Mouse (Mus musculus) heart, embryonic 11.5 days (tissue): ENCODE measurements around the gene Ccnt2. TPM values are rescaled to one million over a fixed set of nuclear protein-coding genes. Genes with fewer than 3 reads are reported as not detected.
A peak's percentile ranks its signal among the peaks of the same experiment; 100 is the strongest.
"Not testable (repeated sequence)": the region's sequence is repeated elsewhere in the genome, so short reads cannot be mapped to it uniquely, and the experiment has no call there.

Source experiments
- ATAC-seq: fragments of 200-750 bp; cut with Nextera tagmentation; replicated peaks from 2 replicates; pipeline ENCODE4 v1.8.0; 2017; ENCODE audit warnings: moderate library complexity; ENCODE audit not compliant: insufficient number of reproducible peaks, low FRiP score, low TSS enrichment
- H3K27ac ChIP-seq: fragments of 300-500 bp; sonication (generic); 2 replicates; pipeline ENCODE4 v1.5.1; 2014; ENCODE audit warnings: mild to moderate bottlenecking, low read depth, low read length
- H3K27me3 ChIP-seq: fragments of 300-500 bp; sonication (generic); 2 replicates; pipeline ENCODE4 v1.6.1; 2014; ENCODE audit warnings: mild to moderate bottlenecking, low read length, mixed read lengths; ENCODE audit not compliant: control insufficient read depth, insufficient read depth
- H3K36me3 ChIP-seq: fragments of 300-500 bp; sonication (generic); 2 replicates; pipeline ENCODE4 v1.6.1; 2014; ENCODE audit warnings: mild to moderate bottlenecking, low read length, moderate library complexity, mixed read lengths; ENCODE audit not compliant: control insufficient read depth, insufficient read depth
- H3K4me1 ChIP-seq: fragments of 300-500 bp; sonication (generic); 2 replicates; pipeline ENCODE4 v1.6.1; 2014; ENCODE audit warnings: low read length; ENCODE audit not compliant: control insufficient read depth, insufficient read depth
- H3K4me2 ChIP-seq: fragments of 300-500 bp; sonication (generic); 2 replicates; pipeline ENCODE4 v1.6.1; 2014; ENCODE audit warnings: mild to moderate bottlenecking, moderate library complexity
- H3K4me3 ChIP-seq: fragments of 300-500 bp; sonication (generic); 2 replicates; pipeline ENCODE4 v1.5.1; 2014; ENCODE audit warnings: low read depth, low read length
- H3K9ac ChIP-seq: fragments of 300-500 bp; sonication (generic); 2 replicates; pipeline ENCODE4 v1.6.1; 2014; ENCODE audit warnings: mild to moderate bottlenecking, low read depth, low read length, moderate library complexity
- H3K9me3 ChIP-seq: fragments of 300-500 bp; sonication (generic); replicated peaks from 2 replicates; pipeline ENCODE4 v1.6.1; 2016; ENCODE audit warnings: low read length; ENCODE audit not compliant: control insufficient read depth
- WGBS: fragments of 180-500 bp; shearing (Covaris S2); extraction: QIAGEN DNeasy Blood & Tissue Kit; methylation state at CpG from one replicate; pipeline ENCODE4 v1.1.7; 2014; ENCODE audit not compliant: insufficient replicate concordance; 5-methylcytosine and 5-hydroxymethylcytosine counted together
- polyA plus RNA-seq: library from polyadenylated mRNA; unstranded; fragments of >200 nt; fragmentation: Nextera tagmentation; extraction: Ambion mirVana; gene quantifications from 2 replicates; pipeline ENCODE4 v1.2.1, GENCODE M21; 2014

The Ccnt2 gene
- polyA plus RNA-seq, 1 experiment from 2014 or later = 73.2 TPM

- peak overlapping the region; percentile 73 for H3K27ac ChIP-seq
- no peaks in the 10 kb centered on the region for H3K27me3 ChIP-seq
- peaks cover 8% of the 10 kb centered on the region for H3K4me1 ChIP-seq
- H3K36me3 ChIP-seq = no peaks in the 10 kb centered on the region
- no peak overlapping the region; the same call in 1 of the 2 replicates for H3K4me2 ChIP-seq
- H3K9ac ChIP-seq = 0 out of 2 replicates have a peak overlapping the region, but pooled peaks have one; percentile 2
- 43% methylated on average over 5 of the region's 5 CpGs for WGBS
- no peaks in the 10 kb centered on the region for H3K9me3 ChIP-seq
- peak; percentile 93 for ATAC-seq
- H3K4me3 ChIP-seq = no peak overlapping the region
Measured at GRCm38 (mm10) chr1:127756331-127757163, 17.4 kb upstream of the Ccnt2 start.

- H3K4me1 ChIP-seq, H3K27me3 ChIP-seq, H3K4me3 ChIP-seq, ATAC-seq, H3K36me3 ChIP-seq, H3K4me2 ChIP-seq, H3K9ac ChIP-seq, H3K9me3 ChIP-seq: not testable (repeated sequence)
- H3K27ac ChIP-seq = peak overlapping the region; percentile 73
- 82% methylated on average over 3 of the region's 3 CpGs for WGBS
Measured at GRCm38 (mm10) chr1:127757164-127757545, 16.8 kb upstream of the Ccnt2 start.

DNA sequence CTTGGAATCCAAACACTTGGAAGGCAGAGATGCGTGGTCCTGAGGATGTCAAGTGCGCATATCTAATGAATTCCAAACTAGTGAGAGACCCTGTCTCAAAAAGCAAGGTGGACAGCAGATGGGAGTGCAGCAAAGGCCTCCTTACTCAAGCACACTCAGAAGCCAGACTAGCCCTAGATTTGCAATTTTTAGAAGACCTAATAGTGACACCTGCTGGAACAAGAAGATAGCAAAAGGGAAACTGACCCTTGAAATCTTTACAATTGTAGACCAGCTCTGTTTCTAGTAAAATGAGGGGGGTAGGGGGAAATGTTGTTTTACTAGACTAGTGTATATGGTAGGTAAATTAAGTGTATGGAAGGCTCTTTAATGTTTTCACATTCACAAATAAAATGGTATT lies 8.5 kb upstream of the Ccnt2 start:
- Histone ChIP-seq H3K9ac (no peak overlapping the region), H3K4me1 (no peaks in the 10 kb centered on the region), H3K9me3 (no peaks in the 10 kb centered on the region), H3K4me2 (no peak overlapping the region), H3K27ac (no peak overlapping the region), H3K36me3 (no peaks in the 10 kb centered on the region), H3K4me3 (no peak overlapping the region), H3K27me3 (no peaks in the 10 kb centered on the region)
- 43% methylated on average over 2 of the region's 2 CpGs for WGBS
- ATAC-seq = no peak

DNA sequence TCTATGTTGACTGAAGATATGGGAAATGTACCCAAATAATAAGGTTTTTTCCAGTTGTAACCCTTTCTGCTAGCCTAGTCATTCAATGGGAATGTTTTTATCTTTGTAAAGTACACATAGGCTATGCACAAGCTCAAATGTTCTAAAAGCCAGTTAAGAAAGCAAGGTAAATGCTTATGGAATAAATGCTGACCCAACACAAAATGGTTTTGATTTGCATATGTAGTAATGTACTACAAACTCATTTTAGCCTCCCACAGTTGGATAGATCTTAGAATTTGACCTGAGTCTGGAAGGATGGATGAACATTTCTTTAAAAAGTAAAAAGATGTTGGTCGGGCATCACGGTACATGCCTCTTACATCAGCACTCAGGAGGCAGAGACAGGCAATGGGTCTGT lies 7.2 kb upstream of the Ccnt2 start:
- no peak for ATAC-seq
- Histone ChIP-seq H3K4me2 (no peak overlapping the region), H3K4me1 (no peaks in the 10 kb centered on the region), H3K9ac (no peak overlapping the region), H3K27ac (no peak overlapping the region), H3K27me3 (no peaks in the 10 kb centered on the region), H3K36me3 (no peaks in the 10 kb centered on the region), H3K9me3 (no peaks in the 10 kb centered on the region), H3K4me3 (no peak overlapping the region)
- 83% methylated on average over 2 of the region's 2 CpGs for WGBS

GRCm38 (mm10) chr1:127773198-127773802 lies 664 bp upstream of the Ccnt2 start:
- Histone ChIP-seq H3K4me2 (peak overlapping the region; percentile 87), H3K9ac (peak overlapping the region; percentile 76), H3K4me1 (peaks cover 10% of the 10 kb centered on the region; the same call in 1 of the 2 replicates), H3K9me3 (no peaks in the 10 kb centered on the region), H3K36me3 (no peaks in the 10 kb centered on the region), H3K27ac (peak overlapping the region; percentile 96), H3K4me3 (peak overlapping the region; percentile 64), H3K27me3 (no peaks in the 10 kb centered on the region)
- under 1% methylated on average over 14 of the region's 14 CpGs for WGBS
- ATAC-seq = peak; percentile 1; the same call in 1 of the 2 replicates

DNA sequence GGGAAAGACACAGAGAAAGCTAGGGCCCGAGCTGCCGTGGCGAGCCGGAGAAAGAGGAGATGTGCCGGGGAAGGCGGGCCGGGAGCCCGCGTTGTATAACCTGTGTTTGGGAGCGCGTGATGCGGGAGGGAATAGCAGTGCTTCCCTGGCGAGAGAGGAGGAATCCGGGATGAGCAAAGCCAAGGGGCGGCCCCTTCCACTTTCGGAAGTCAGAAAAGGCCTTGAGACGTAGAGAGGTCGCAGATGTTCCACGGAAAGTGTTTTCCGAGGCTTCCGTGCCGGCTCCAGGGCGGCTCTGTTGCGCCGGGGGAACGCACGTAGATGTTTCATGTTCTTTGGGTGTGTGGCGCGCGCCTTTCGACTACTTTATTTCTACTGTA lies 527 bp downstream of the Ccnt2 start:
- Histone ChIP-seq H3K36me3 (no peaks in the 10 kb centered on the region), H3K9me3 (no peaks in the 10 kb centered on the region), H3K4me2 (peak overlapping the region; percentile 78), H3K27me3 (no peaks in the 10 kb centered on the region), H3K4me1 (peaks cover 19% of the 10 kb centered on the region), H3K9ac (peak overlapping the region; percentile 92), H3K4me3 (peak overlapping the region; percentile 64), H3K27ac (peak overlapping the region; percentile 96)
- under 1% methylated on average over 31 of the region's 31 CpGs for whole genome bisulfite sequencing
- ATAC-seq = peak; percentile 1; the same call in 1 of the 2 replicates

DNA sequence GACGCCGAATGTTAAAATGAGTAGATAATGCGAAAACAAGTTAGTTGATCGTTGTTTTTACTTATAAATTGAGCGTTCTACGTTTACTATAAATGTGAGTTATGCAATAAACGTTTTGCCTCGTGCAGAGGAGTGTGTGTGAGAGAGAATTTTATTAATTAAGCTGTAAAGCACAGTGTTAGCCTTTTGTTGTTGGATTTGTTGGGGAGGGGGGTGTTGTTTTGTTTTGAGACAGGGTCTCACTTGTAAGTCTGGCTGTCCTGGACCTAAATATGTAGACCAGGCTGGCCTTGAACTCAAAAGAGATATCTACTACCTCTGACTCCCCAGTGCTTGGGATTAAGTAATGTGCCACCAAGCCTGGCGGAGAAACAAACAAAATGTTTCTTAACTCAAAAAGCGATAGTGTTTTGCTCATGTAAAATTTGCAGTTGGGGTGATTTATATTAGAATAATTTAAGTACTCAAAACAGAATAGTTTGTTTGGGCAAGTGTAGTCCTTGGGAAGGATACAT lies 1.3 kb downstream of the Ccnt2 start:
- H3K36me3 ChIP-seq = no peaks in the 10 kb centered on the region
- H3K9ac ChIP-seq = peak overlapping the region; percentile 92
- 6% methylated on average over 10 of the region's 10 CpGs for WGBS
- peak overlapping the region; percentile 78 for H3K4me2 ChIP-seq
- no peak for ATAC-seq
- no peaks in the 10 kb centered on the region for H3K9me3 ChIP-seq
- peak overlapping the region; percentile 64 for H3K4me3 ChIP-seq
- H3K27ac ChIP-seq = no peak overlapping the region
- H3K27me3 ChIP-seq = no peaks in the 10 kb centered on the region
- H3K4me1 ChIP-seq = peaks cover 25% of the 10 kb centered on the region

- H3K9me3 ChIP-seq = no peaks in the 10 kb centered on the region
- H3K4me2 ChIP-seq = peak overlapping the region; percentile 43
- no peak overlapping the region for H3K27ac ChIP-seq
- no peak for ATAC-seq
- H3K27me3 ChIP-seq = no peaks in the 10 kb centered on the region
- H3K4me1 ChIP-seq = peaks cover 32% of the 10 kb centered on the region
- WGBS = 50% methylated on average over 6 of the region's 6 CpGs
- H3K9ac ChIP-seq = no peak overlapping the region
- no peaks in the 10 kb centered on the region for H3K36me3 ChIP-seq
- peak overlapping the region; percentile 10 for H3K4me3 ChIP-seq
Measured at GRCm38 (mm10) chr1:127776246-127776645, 2.3 kb downstream of the Ccnt2 start.
